Mouse (Mus musculus): ENCODE data around the gene Mgst2. TPM values are rescaled to one million over a fixed set of nuclear protein-coding genes. Genes with fewer than 3 reads are reported as not detected.
A peak's percentile ranks its signal among the peaks of the same experiment; 100 is the strongest.

Gene Mgst2
- polyA plus RNA-seq, 1 experiment from 2014 or later: 0.52 TPM

GRCm38 (mm10) chr3:51634451-51634850 lies 25.7 kb upstream of the Mgst2 start:
- ATAC-seq (ENCODE audit: low FRiP score) (no peak), DNase-seq (ENCODE audit: low spot score) (no peak)
- WGBS: 65% methylated on average over 1 of the region's 1 CpGs
- no peaks in the 10 kb centered on the region for H3K36me3 ChIP-seq (replicated peaks; ENCODE audit: control insufficient read depth, insufficient read depth)
- H3K4me2 ChIP-seq (replicated peaks): no peak overlapping the region
- no peak overlapping the region for H3K9ac ChIP-seq
- peaks cover 19% of the 10 kb centered on the region for H3K9me3 ChIP-seq (ENCODE audit: control insufficient read depth, low read length)
- H3K4me1 ChIP-seq (replicated peaks; ENCODE audit: control insufficient read depth, insufficient read depth, low read length): no peaks in the 10 kb centered on the region
- no peak overlapping the region for H3K4me3 ChIP-seq (replicated peaks; ENCODE audit: low read length)
- H3K27ac ChIP-seq: no peak overlapping the region
- no peaks in the 10 kb centered on the region for H3K27me3 ChIP-seq (ENCODE audit: control insufficient read depth, insufficient read depth, low read length)

DNA sequence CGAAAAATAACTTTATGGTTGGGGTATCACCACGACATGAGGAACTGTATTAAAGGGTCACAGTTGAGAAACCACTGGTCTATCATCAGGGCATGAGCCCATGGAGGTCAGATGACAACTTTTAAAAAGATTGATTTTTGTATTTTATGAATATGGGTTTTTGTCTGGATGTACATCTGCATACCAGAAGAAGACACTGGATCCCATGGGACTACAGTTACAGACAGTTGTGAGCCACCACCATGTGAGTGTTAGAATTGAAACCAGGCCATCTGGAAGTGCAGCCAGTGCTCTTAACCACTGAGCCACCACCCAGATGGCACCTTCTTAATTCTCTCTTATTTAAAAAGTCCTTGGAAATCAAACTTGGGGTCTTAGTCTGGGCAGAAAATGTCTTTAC lies 24.2 kb upstream of the Mgst2 start:
- WGBS: 92% methylated on average over 2 of the region's 2 CpGs
- no peak overlapping the region for H3K4me3 ChIP-seq (replicated peaks; ENCODE audit: low read length)
- peaks cover 12% of the 10 kb centered on the region for H3K9me3 ChIP-seq (ENCODE audit: control insufficient read depth, low read length)
- H3K36me3 ChIP-seq (replicated peaks; ENCODE audit: control insufficient read depth, insufficient read depth): no peaks in the 10 kb centered on the region
- DNase-seq (ENCODE audit: low spot score) (no peak), ATAC-seq (ENCODE audit: low FRiP score) (no peak)
- H3K27ac ChIP-seq: no peak overlapping the region
- no peaks in the 10 kb centered on the region for H3K4me1 ChIP-seq (replicated peaks; ENCODE audit: control insufficient read depth, insufficient read depth, low read length)
- no peaks in the 10 kb centered on the region for H3K27me3 ChIP-seq (ENCODE audit: control insufficient read depth, insufficient read depth, low read length)
- no peak overlapping the region for H3K4me2 ChIP-seq (replicated peaks)
- H3K9ac ChIP-seq: no peak overlapping the region

- H3K4me1 ChIP-seq (replicated peaks; ENCODE audit: control insufficient read depth, insufficient read depth, low read length): no peaks in the 10 kb centered on the region
- H3K4me2 ChIP-seq (replicated peaks): no peak overlapping the region
- H3K27me3 ChIP-seq (ENCODE audit: control insufficient read depth, insufficient read depth, low read length): no peaks in the 10 kb centered on the region
- H3K9me3 ChIP-seq (ENCODE audit: control insufficient read depth, low read length): peaks cover 5% of the 10 kb centered on the region; the same call in 1 of the 2 replicates
- H3K36me3 ChIP-seq (replicated peaks; ENCODE audit: control insufficient read depth, insufficient read depth): no peaks in the 10 kb centered on the region
- WGBS: 91% methylated on average over 20 of the region's 20 CpGs
- H3K4me3 ChIP-seq (replicated peaks; ENCODE audit: low read length): no peak overlapping the region
- H3K9ac ChIP-seq: no peak overlapping the region
- H3K27ac ChIP-seq: no peak overlapping the region
- ATAC-seq (ENCODE audit: low FRiP score) (no peak), DNase-seq (ENCODE audit: low spot score) (no peak)
Measured at GRCm38 (mm10) chr3:51636700-51637099, 23.5 kb upstream of the Mgst2 start.

DNA sequence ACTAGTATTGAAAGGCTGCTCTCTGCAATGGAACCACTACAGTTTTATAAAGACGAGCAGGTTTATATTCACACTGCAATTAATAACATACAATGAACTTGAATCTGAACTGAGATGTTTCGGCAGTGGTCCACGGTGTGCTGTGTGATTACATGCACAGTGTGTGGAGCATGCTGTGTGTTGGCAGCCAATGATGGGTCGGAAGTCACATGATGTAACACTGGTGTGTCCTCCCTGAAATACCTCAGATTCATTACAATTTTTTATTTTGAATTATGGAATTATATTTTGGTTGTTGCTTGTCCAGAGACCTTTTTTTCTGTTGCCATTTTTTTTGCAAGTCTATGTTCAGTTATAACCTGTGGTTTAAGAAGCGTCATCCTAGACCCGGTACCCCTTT lies 22.8 kb upstream of the Mgst2 start:
- no peaks in the 10 kb centered on the region for H3K36me3 ChIP-seq (replicated peaks; ENCODE audit: control insufficient read depth, insufficient read depth)
- no peak for DNase-seq (ENCODE audit: low spot score)
- no peaks in the 10 kb centered on the region for H3K27me3 ChIP-seq (ENCODE audit: control insufficient read depth, insufficient read depth, low read length)
- no peaks in the 10 kb centered on the region for H3K4me1 ChIP-seq (replicated peaks; ENCODE audit: control insufficient read depth, insufficient read depth, low read length)
- ATAC-seq (ENCODE audit: low FRiP score): no peak
- H3K9me3 ChIP-seq (ENCODE audit: control insufficient read depth, low read length): peaks cover 5% of the 10 kb centered on the region; the same call in 1 of the 2 replicates
- no peak overlapping the region for H3K27ac ChIP-seq
- H3K4me3 ChIP-seq (replicated peaks; ENCODE audit: low read length): no peak overlapping the region
- no peak overlapping the region for H3K9ac ChIP-seq
- no peak overlapping the region for H3K4me2 ChIP-seq (replicated peaks)
- 93% methylated on average over 6 of the region's 6 CpGs for WGBS

GRCm38 (mm10) chr3:51638260-51638659 lies 21.9 kb upstream of the Mgst2 start:
- Histone ChIP-seq H3K27ac (no peak overlapping the region), H3K4me3 (replicated peaks; ENCODE audit: low read length) (no peak overlapping the region), H3K4me2 (replicated peaks) (no peak overlapping the region), H3K4me1 (replicated peaks; ENCODE audit: control insufficient read depth, insufficient read depth, low read length) (no peaks in the 10 kb centered on the region), H3K9me3 (ENCODE audit: control insufficient read depth, low read length) (peaks cover 4% of the 10 kb centered on the region; the same call in 1 of the 2 replicates), H3K27me3 (ENCODE audit: control insufficient read depth, insufficient read depth, low read length) (no peaks in the 10 kb centered on the region), H3K9ac (no peak overlapping the region), H3K36me3 (replicated peaks; ENCODE audit: control insufficient read depth, insufficient read depth) (no peaks in the 10 kb centered on the region)
- no peak for ATAC-seq (ENCODE audit: low FRiP score)
- WGBS: 95% methylated on average over 6 of the region's 6 CpGs
- DNase-seq (ENCODE audit: low spot score): no peak

GRCm38 (mm10) chr3:51645484-51645883 lies 14.7 kb upstream of the Mgst2 start:
- no peaks in the 10 kb centered on the region for H3K27me3 ChIP-seq (ENCODE audit: control insufficient read depth, insufficient read depth, low read length)
- ATAC-seq (ENCODE audit: low FRiP score) (no peak), DNase-seq (ENCODE audit: low spot score) (no peak)
- no peaks in the 10 kb centered on the region for H3K36me3 ChIP-seq (replicated peaks; ENCODE audit: control insufficient read depth, insufficient read depth)
- no peak overlapping the region for H3K27ac ChIP-seq
- 0 out of 2 replicates have a peak, but pooled peaks cover 4% of the 10 kb centered on the region for H3K4me1 ChIP-seq (replicated peaks; ENCODE audit: control insufficient read depth, insufficient read depth, low read length)
- no peaks in the 10 kb centered on the region for H3K9me3 ChIP-seq (ENCODE audit: control insufficient read depth, low read length)
- H3K4me2 ChIP-seq (replicated peaks): no peak overlapping the region
- H3K4me3 ChIP-seq (replicated peaks; ENCODE audit: low read length): no peak overlapping the region
- no peak overlapping the region for H3K9ac ChIP-seq
- 89% methylated on average over 6 of the region's 6 CpGs for WGBS

DNA sequence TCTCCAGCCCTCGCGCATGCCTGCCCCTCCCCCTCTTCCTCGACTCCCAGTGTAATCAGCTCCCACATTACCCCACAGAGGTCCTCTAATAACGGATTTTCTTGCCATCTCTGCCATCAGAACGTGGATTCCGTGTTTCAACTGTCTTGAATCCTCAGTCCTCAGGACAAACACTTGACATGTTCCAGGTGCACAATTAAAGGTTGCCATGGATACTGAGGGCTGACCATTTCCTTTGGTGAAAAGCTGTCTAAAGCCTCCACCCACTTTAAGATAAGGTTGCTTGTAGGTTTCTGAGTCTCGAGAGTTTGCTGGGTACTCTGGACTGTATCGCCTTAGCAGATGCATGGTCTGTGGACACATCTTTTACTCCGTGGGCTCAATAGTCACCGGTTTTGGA lies 13.9 kb upstream of the Mgst2 start:
- Histone ChIP-seq H3K27ac (no peak overlapping the region), H3K27me3 (ENCODE audit: control insufficient read depth, insufficient read depth, low read length) (no peaks in the 10 kb centered on the region), H3K4me3 (replicated peaks; ENCODE audit: low read length) (no peak overlapping the region), H3K9me3 (ENCODE audit: control insufficient read depth, low read length) (no peaks in the 10 kb centered on the region), H3K4me2 (replicated peaks) (no peak overlapping the region), H3K9ac (no peak overlapping the region), H3K4me1 (replicated peaks; ENCODE audit: control insufficient read depth, insufficient read depth, low read length) (peaks cover 4% of the 10 kb centered on the region; the same call in 1 of the 2 replicates), H3K36me3 (replicated peaks; ENCODE audit: control insufficient read depth, insufficient read depth) (no peaks in the 10 kb centered on the region)
- DNase-seq (ENCODE audit: low spot score): no peak
- no peak for ATAC-seq (ENCODE audit: low FRiP score)
- 77% methylated on average over 10 of the region's 10 CpGs for WGBS

DNA sequence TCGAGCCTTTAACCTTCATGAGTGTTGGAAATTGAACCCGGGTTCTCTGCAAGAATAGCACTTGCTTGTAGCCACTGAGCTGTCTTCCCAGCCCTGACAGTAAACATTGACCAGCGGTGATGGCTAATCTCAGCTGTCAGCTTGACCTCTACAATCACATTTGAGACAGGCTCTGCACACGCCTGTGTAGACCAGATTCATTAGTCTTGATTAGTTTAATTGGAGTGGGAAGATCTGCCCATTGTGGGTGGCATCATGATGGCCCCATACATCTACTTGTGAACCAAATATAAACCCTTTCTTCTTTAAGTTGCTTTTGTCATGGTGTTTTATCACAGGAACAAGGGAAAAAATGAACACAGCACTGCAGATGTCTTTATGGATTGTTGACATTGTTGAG lies 12.8 kb upstream of the Mgst2 start:
- no peak for ATAC-seq (ENCODE audit: low FRiP score)
- Histone ChIP-seq H3K27me3 (ENCODE audit: control insufficient read depth, insufficient read depth, low read length) (no peaks in the 10 kb centered on the region), H3K9me3 (ENCODE audit: control insufficient read depth, low read length) (no peaks in the 10 kb centered on the region), H3K9ac (no peak overlapping the region), H3K36me3 (replicated peaks; ENCODE audit: control insufficient read depth, insufficient read depth) (no peaks in the 10 kb centered on the region), H3K4me3 (replicated peaks; ENCODE audit: low read length) (no peak overlapping the region), H3K4me1 (replicated peaks; ENCODE audit: control insufficient read depth, insufficient read depth, low read length) (peaks cover 4% of the 10 kb centered on the region; the same call in 1 of the 2 replicates), H3K27ac (no peak overlapping the region), H3K4me2 (replicated peaks) (no peak overlapping the region)
- no peak for DNase-seq (ENCODE audit: low spot score)
- WGBS: 90% methylated on average over 4 of the region's 4 CpGs

DNA sequence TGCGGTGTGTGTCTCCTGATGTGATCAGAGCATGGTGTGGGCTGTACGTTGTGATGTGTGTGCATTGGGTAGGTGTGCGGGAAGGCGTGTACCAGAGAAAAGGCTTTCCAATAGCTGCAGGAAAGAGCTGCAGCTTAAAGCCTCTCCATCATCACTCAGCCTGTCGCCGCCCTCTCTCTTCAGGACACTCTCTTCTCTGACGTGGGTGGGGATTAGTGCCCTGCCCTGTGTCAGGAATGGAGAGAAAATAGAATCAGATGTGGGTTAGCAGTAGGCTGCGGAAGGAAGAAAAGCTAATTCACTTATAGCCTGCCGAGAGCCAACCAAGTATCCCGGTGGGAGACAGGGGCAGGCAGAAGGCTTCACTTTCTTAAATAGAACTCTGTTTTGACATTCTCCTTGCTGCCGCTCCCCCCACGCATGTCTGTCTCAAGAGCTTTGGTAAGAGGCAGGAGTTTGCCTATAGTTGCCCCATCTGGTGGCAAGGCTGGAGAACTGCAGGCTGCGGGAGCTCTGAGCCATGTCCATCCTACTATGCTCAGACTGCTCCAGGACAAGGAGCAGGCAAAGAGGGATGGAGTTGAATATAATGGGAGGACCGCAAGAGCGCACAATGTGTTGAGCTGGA lies 12.0 kb upstream of the Mgst2 start:
- no peak overlapping the region for H3K27ac ChIP-seq
- no peak overlapping the region for H3K9ac ChIP-seq
- ATAC-seq (ENCODE audit: low FRiP score) (0 out of 2 replicates have a peak, but pooled peaks have one; percentile 39), DNase-seq (ENCODE audit: low spot score) (peak; percentile 85)
- H3K4me2 ChIP-seq (replicated peaks): peak overlapping the region; percentile 40
- H3K36me3 ChIP-seq (replicated peaks; ENCODE audit: control insufficient read depth, insufficient read depth): no peaks in the 10 kb centered on the region
- peaks cover 9% of the 10 kb centered on the region for H3K4me1 ChIP-seq (replicated peaks; ENCODE audit: control insufficient read depth, insufficient read depth, low read length)
- WGBS: 45% methylated on average over 15 of the region's 15 CpGs
- H3K9me3 ChIP-seq (ENCODE audit: control insufficient read depth, low read length): no peaks in the 10 kb centered on the region
- H3K4me3 ChIP-seq (replicated peaks; ENCODE audit: low read length): no peak overlapping the region
- no peaks in the 10 kb centered on the region for H3K27me3 ChIP-seq (ENCODE audit: control insufficient read depth, insufficient read depth, low read length)

GRCm38 (mm10) chr3:51649426-51649825 lies 10.7 kb upstream of the Mgst2 start:
- no peak overlapping the region for H3K4me3 ChIP-seq (replicated peaks; ENCODE audit: low read length)
- H3K4me1 ChIP-seq (replicated peaks; ENCODE audit: control insufficient read depth, insufficient read depth, low read length): peaks cover 9% of the 10 kb centered on the region
- H3K4me2 ChIP-seq (replicated peaks): no peak overlapping the region
- no peak overlapping the region for H3K27ac ChIP-seq
- no peak overlapping the region for H3K9ac ChIP-seq
- no peaks in the 10 kb centered on the region for H3K9me3 ChIP-seq (ENCODE audit: control insufficient read depth, low read length)
- ATAC-seq (ENCODE audit: low FRiP score) (no peak), DNase-seq (ENCODE audit: low spot score) (no peak)
- WGBS: 84% methylated on average over 8 of the region's 8 CpGs
- no peaks in the 10 kb centered on the region for H3K36me3 ChIP-seq (replicated peaks; ENCODE audit: control insufficient read depth, insufficient read depth)
- no peaks in the 10 kb centered on the region for H3K27me3 ChIP-seq (ENCODE audit: control insufficient read depth, insufficient read depth, low read length)
